Mouse (Mus musculus) activated CD4-positive, CD25-positive, alpha-beta regulatory T cell, adult 4 months (primary cell): Measurements from ENCODE around the gene Ssmem1. TPM values are rescaled to one million over a fixed set of nuclear protein-coding genes. Genes with fewer than 3 reads are reported as not detected.
A peak's percentile ranks its signal among the peaks of the same experiment; 100 is the strongest.

ENCODE experiments used
- ATAC-seq: one replicate; pipeline ENCODE4 v1.8.0; 2017
- polyA plus RNA-seq, 2 experiments: library from polyadenylated mRNA; unstranded; fragments of 100-300 nt; shearing (Covaris generic); gene quantifications; one replicate each; pipeline ENCODE4 v1.2.1; 2017

Ssmem1 gene
- not detected for polyA plus RNA-seq

- ATAC-seq = peak; percentile 99
Observed at GRCm38 (mm10) chr6:30509265-30510239, at the start of gene Ssmem1, which contains the start of gene Tmem209. Ssmem1 (plus strand) TSS chr6:30509849. Tmem209 (minus strand) TSS chr6:30509783.

DNA sequence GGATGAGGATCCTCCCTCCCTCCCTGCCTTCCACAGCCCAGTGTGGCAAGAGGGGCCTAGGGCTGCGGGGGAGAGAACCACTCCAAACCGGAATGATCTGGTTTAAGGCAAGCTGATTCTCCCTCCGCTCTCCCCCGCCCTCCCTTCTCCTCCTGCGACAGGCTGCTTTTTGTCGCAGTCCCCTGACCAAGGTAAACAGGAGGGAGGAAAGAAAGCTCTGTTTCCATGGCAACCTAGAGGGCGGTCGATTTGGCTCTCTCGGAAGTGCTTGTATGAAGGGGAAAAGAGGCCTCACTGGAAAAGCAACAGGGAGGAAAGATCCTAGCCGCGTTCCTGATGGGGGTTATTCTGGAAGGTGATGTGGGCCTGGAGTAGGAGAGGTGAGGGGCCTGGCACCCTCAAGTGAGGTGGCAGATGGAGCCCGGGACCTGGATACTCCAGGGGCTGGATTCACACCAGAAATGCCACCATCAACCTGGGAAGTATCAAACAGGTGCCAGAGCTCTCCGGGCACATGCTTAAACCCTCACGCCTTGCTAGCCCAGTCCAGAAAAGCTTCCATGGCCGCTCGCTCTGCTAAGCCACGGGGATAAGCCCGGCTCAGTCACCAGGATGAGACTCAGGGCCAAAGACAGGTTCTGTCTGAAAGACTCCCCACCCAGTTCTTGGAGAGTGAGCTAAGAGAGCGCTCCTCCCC lies 48.8 kb upstream of the Ssmem1 start:
- no peak for ATAC-seq

- no peak for ATAC-seq
Observed at GRCm38 (mm10) chr6:30461755-30462344, 47.8 kb upstream of the Ssmem1 start.

DNA sequence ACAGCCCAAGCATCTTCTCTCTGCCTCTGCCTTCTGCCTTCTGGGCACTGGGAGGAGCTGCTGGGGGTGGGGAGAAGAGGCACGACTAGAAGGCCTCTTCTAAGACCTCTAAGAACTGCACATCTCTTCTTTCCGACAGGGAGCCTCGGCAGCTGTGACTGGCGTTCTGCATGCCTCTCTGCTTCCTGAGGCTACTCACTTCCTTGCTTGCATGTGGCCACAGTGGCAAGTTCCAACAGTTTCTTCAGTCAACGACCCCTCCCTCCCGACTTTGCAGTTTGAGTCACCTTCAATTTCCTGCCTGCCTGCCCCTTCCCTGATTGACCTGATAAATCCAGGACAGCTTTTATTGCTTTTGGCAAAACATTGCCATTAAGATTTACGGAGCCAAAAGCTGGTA lies 46.8 kb upstream of the Ssmem1 start:
- ATAC-seq = no peak

DNA sequence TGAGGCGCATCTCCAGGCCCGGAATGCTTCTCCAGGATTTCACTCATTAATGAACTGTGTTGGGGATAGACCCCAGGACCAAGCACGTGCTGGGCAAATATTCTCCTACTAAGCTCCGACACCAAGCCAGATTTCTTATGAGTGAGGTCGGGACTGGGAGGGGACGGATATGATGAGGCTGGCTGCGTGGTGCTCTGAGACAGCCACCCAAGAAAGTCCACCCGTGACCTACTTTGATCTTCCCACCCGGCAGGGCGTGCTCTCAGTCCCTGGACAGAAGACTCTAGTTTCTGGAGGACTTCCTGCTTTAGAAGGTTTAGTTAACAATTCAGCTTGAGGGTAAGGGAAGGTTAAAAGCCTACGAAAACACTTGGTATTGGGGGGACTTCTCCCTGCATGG lies 44.1 kb upstream of the Ssmem1 start:
- ATAC-seq = no peak

GRCm38 (mm10) chr6:30468058-30468457 lies 41.6 kb upstream of the Ssmem1 start:
- no peak for ATAC-seq

GRCm38 (mm10) chr6:30468684-30469083 lies 41.0 kb upstream of the Ssmem1 start:
- no peak for ATAC-seq

DNA sequence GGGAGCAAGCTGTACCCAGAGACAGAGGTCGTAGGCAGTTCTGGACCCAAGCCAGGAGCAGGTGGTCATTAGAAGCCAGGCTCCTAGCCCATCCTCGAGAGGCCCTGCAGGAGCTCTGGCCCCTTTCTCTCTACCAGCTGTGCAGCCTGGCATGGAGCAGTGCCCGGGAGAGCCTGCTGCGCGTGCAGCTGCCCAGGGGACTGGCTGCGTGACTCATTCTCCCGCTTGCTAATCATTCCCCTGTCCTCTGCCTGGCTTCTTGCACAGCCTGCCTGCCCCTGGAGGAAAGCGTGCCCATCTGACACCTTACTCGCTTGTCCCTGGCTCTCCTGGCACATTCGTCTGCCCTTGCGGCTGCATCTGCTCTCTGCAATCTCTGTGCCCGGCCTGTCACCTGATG lies 40.3 kb upstream of the Ssmem1 start:
- ATAC-seq = no peak

- ATAC-seq = no peak
Observed at GRCm38 (mm10) chr6:30471706-30472105, 37.9 kb upstream of the Ssmem1 start.

GRCm38 (mm10) chr6:30476025-30476765 lies 33.5 kb upstream of the Ssmem1 start:
- ATAC-seq = no peak

DNA sequence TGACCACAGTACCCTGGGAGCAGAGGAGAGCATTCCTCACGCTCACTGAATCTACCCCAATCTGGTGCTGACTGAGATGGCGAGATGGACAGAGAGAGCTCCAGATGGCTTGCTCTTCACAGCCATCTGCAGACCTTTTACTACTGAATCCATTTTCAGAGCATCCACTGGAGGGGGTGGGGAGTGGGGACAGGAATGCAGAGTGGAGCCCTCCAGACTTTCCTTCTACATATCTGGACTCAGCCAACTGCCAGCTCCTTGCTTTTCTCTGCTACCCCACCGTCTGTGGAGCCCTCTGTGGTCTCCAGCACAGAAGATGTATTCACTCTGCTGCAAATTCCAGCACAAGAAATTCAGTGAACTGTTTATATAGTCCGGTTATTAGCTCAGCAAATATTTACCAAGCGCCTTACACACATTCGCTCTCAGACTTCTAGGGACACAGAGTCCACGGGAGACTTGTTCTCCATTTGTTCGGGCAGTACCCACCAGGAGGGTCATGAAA lies 32.4 kb upstream of the Ssmem1 start:
- ATAC-seq = no peak

GRCm38 (mm10) chr6:30477784-30478183 lies 31.9 kb upstream of the Ssmem1 start:
- no peak for ATAC-seq

GRCm38 (mm10) chr6:30479418-30479817 lies 30.2 kb upstream of the Ssmem1 start:
- no peak for ATAC-seq

DNA sequence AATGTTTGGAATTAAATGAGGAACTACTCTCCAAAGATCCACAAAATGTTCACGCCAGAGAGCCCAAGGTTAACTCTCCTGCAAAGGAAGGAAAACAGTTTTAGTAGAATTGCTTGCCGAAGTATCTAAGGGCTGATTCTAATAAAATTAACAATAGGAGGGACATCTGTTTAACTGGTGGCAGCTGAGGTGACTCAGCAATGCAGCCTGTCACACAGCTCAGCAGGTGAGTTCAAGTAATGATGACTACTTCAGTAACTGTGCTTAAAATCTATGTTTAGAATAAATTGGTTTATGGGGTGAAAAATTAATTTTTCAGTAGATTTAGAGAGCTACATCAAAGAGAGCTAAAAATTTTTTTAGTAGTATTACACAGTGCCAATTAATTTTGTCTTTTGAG lies 26.7 kb upstream of the Ssmem1 start:
- ATAC-seq = no peak

GRCm38 (mm10) chr6:30486504-30486903 lies 23.1 kb upstream of the Ssmem1 start:
- ATAC-seq = no peak

- peak; percentile 68 for ATAC-seq
Observed at GRCm38 (mm10) chr6:30499049-30499448, 10.6 kb upstream of the Ssmem1 start.

- no peak for ATAC-seq
Observed at GRCm38 (mm10) chr6:30508824-30509223, 825 bp upstream of the Ssmem1 start.

DNA sequence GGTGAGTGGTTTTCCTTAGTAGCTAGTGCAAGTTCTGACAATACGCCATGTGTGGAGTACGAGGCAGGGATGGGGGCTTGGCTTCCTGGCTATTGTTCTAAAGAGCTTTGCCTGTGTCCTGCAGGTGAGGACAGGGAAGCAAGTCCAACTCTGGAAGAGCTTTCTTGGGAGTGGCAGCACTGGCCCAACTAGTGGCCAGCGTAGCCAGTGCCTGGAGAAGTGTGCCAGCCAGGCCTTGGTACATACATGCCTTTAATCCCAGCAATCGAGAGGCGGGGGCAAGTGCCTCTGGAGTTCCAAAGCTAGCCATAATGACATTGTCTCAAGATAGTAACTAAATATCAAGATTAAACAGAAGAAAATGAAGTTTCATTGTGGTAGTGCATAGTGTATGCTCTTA lies 642 bp downstream of the Ssmem1 start:
- ATAC-seq = no peak

GRCm38 (mm10) chr6:30514242-30514641 lies 4.6 kb downstream of the Ssmem1 start:
- no peak for ATAC-seq

GRCm38 (mm10) chr6:30520400-30520799 lies 10.8 kb downstream of the Ssmem1 start:
- ATAC-seq = no peak

DNA sequence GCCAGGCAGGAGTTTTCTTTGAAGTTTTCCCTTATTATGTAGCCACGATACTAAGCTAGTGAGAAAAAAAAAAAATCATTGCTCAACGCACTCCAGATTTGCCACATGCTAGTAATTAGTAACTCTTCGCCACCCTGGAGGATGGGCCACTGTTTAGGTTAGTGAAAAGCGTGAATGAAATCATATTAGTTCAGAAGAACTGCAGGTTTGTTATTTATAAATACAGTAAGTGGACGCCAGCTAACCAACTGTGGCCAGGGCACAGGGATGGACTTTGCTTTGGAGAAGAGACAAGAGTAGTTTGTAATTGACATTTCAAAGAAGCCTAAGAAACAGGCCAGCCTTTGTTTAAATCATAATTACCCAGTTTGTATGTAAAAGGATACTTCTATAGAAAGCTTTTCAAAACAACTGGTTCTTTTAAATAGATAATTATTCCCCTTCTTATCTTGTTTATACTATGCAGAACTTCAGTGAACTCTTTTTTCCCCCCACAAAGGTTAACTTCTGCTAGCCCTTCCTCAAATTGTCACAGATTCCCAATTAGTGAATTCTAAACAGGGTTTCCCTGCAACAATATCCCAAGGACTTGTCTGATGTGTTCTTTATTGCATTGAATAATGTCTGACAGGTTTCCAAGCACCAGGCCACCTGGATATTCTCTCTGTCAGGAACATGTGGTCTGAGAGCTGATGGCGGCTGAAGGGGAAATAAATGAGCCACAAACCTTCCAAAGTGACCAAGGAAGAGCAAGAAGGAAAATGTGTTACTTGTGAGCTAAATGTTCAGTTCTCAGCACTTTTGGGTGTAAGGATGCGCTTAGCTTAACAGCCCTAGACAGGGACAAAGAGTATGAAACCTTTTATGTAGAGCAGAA lies 16.0 kb downstream of the Ssmem1 start:
- ATAC-seq = no peak
